In genomic region chr8:49312816-49313215, GRCm38 (mm10) we compare ENCODE assay signal across 25 mouse cellular contexts.
A peak's percentile ranks its signal among the peaks of the same experiment; 100 is the strongest.
DNase-seq lines count a peak whose midpoint lies in the region; ATAC-seq and TF ChIP-seq lines count a peak whose summit lies in the region.
"Had no signal": no experiment of that assay in that cellular context is flagged by ENCODE, and none has a peak within 500 bp of the region (broad histone marks: within the 10 kb centered on the region; RNA-seq: fewer than 3 reads in every experiment).

No protein-coding gene starts in this region.

- no peak overlapping the region for H3K4me2 ChIP-seq in limb, embryonic 12.5 days
- H3K4me2 ChIP-seq: embryonic facial prominence, embryonic 13.5 days; heart, embryonic 11.5 days; midbrain, embryonic 11.5 days had no signal

- H3K27ac ChIP-seq in limb, embryonic 12.5 days: 0 out of 2 replicates have a peak overlapping the region, but pooled peaks have one; percentile 12
- H3K27ac ChIP-seq in limb, embryonic 10.5 days: no peak overlapping the region
- H3K27ac ChIP-seq in embryonic fibroblast, embryonic 13.5 days (ENCODE audit: insufficient read depth, low read length): peak overlapping the region; percentile 52; the same call in 1 of the 2 replicates
- H3K27ac ChIP-seq: embryonic facial prominence, embryonic 13.5 days; hindbrain, embryonic 10.5 days; layer of hippocampus, adult 2 months; macrophage had no signal

- peaks cover 11% of the 10 kb centered on the region; the same call in 1 of the 2 replicates for H3K4me1 ChIP-seq in limb, embryonic 12.5 days (replicated peaks)
- peaks cover 7% of the 10 kb centered on the region; the same call in 1 of the 2 replicates for H3K4me1 ChIP-seq in limb, embryonic 10.5 days
- H3K4me1 ChIP-seq in embryonic fibroblast, embryonic 13.5 days (ENCODE audit: control insufficient read depth, insufficient read depth, low read length): peaks cover 3% of the 10 kb centered on the region
- H3K4me1 ChIP-seq: embryonic facial prominence, embryonic 13.5 days; hindbrain, embryonic 10.5 days had no signal

- no peaks in the 10 kb centered on the region for H3K36me3 ChIP-seq in limb, embryonic 12.5 days
- H3K36me3 ChIP-seq in limb, embryonic 10.5 days: no peaks in the 10 kb centered on the region
- H3K36me3 ChIP-seq: embryonic facial prominence, embryonic 13.5 days; G1E; hindbrain, embryonic 10.5 days had no signal

- H3K27me3 ChIP-seq in limb, embryonic 12.5 days: no peaks in the 10 kb centered on the region
- H3K27me3 ChIP-seq in limb, embryonic 10.5 days (ENCODE audit: low read depth, poor library complexity, severe bottlenecking): no peaks in the 10 kb centered on the region
- H3K27me3 ChIP-seq: embryonic facial prominence, embryonic 13.5 days had no signal

- DNase-seq in embryo, embryonic 10.5 days (ENCODE audit: low spot score): peak; percentile 5
- no peak for DNase-seq in embryo, embryonic 10 days (ENCODE audit: low spot score)
- DNase-seq in limb, embryonic 10.5 days (ENCODE audit: low spot score): no peak
- peak; percentile 54 for DNase-seq in retina, postnatal 1 day
- DNase-seq in right cerebral cortex, postnatal 36 days (ENCODE audit: low spot score in 2 of 2): no peak
- no peak for DNase-seq in adrenal gland, adult 2 months
- DNase-seq: cerebellum, adult 11-12 months; cerebellum, postnatal 10 days; gastrocnemius, postnatal 10 days; kidney, adult 11 months; right cerebral cortex, postnatal 25 days; thymus, postnatal 14 days had no signal

- ATAC-seq in limb, embryonic 12.5 days (ENCODE audit: insufficient number of reproducible peaks, insufficient read depth, low FRiP score, low TSS enrichment, low read depth): no peak
- ATAC-seq: CD4-positive, CD25-positive, alpha-beta regulatory T cell, adult 4 months; forebrain, embryonic 14.5 days; hindbrain, embryonic 16.5 days; lung, postnatal 0 days had no signal

- TF ChIP-seq CTCF in embryonic fibroblast, embryonic 13.5 days (IDR thresholded peaks at IDR 0.05; ENCODE audit: borderline replicate concordance, insufficient read depth, low read length): no peak

- H3K9ac ChIP-seq in limb, embryonic 12.5 days (replicated peaks): no peak overlapping the region
- H3K9ac ChIP-seq: embryonic facial prominence, embryonic 13.5 days had no signal

- H3K9me3 ChIP-seq in limb, embryonic 12.5 days: no peaks in the 10 kb centered on the region
- no peaks in the 10 kb centered on the region for H3K9me3 ChIP-seq in limb, embryonic 10.5 days (replicated peaks)
- H3K9me3 ChIP-seq: embryonic facial prominence, embryonic 13.5 days; G1E; hindbrain, embryonic 10.5 days had no signal

- H3K4me3 ChIP-seq in limb, embryonic 12.5 days (replicated peaks): no peak overlapping the region
- H3K4me3 ChIP-seq in limb, embryonic 10.5 days: no peak overlapping the region
- no peak overlapping the region for H3K4me3 ChIP-seq in embryonic fibroblast, embryonic 13.5 days (ENCODE audit: insufficient read depth, low read length)
- H3K4me3 ChIP-seq: embryonic facial prominence, embryonic 13.5 days; hindbrain, embryonic 10.5 days; layer of hippocampus, adult 2 months had no signal

- no peak for TF ChIP-seq POLR2A in embryonic fibroblast, embryonic 13.5 days (IDR thresholded peaks at IDR 0.05; ENCODE audit: low read depth, low read length)

- 62% methylated on average over 5 of the region's 5 CpGs for whole genome bisulfite sequencing in limb, embryonic 12.5 days
- 79% methylated on average over 5 of the region's 5 CpGs for WGBS in limb, embryonic 10.5 days

Comparison
In these comparisons a context has a peak if more than half of its experiments do, and no peak if none do; other contexts are left out.
1. DNase-seq: peak in embryo, embryonic 10.5 days (single experiment) and retina, postnatal 1 day (single experiment); none in embryo, embryonic 10 days (single experiment), limb, embryonic 10.5 days (single experiment), right cerebral cortex, postnatal 36 days (0 of 2) and adrenal gland, adult 2 months (single experiment).